Mouse (Mus musculus) gastrocnemius, postnatal 4 days (tissue): ENCODE results near the gene Brf1. TPM values are rescaled to one million over a fixed set of nuclear protein-coding genes. Genes with fewer than 3 reads are reported as not detected.

Experiments used
- DNase-seq, 2 experiments: peaks; one replicate each; pipeline ENCODE4 v3.0.0; 2021 to 2022; ENCODE audit warnings: low spot score in 2 of 2, mixed read lengths in 2 of 2
- long read RNA-seq, 2 experiments: library from polyadenylated mRNA; stranded (forward); transcript quantifications; one replicate each; pipeline ENCODE4 v2.0.0; 2021
- total RNA-seq, 2 experiments: library from RNA; stranded (reverse); gene quantifications; 2 replicates each; pipeline ENCODE4 v1.2.3; 2021

Gene Brf1
- 10 to 100 TPM; 44.2 to 52.2 TPM for total RNA-seq
- long read RNA-seq, experiment 1, partial matches to known transcripts = 5 of 21 reads
- long read RNA-seq, experiment 1, other reads (novel, unspliced or antisense) = 16 of 21 reads
- long read RNA-seq, experiment 2, partial matches to known transcripts = 8 of 42 reads
- long read RNA-seq, experiment 2, other reads (novel, unspliced or antisense) = 34 of 42 reads

DNA sequence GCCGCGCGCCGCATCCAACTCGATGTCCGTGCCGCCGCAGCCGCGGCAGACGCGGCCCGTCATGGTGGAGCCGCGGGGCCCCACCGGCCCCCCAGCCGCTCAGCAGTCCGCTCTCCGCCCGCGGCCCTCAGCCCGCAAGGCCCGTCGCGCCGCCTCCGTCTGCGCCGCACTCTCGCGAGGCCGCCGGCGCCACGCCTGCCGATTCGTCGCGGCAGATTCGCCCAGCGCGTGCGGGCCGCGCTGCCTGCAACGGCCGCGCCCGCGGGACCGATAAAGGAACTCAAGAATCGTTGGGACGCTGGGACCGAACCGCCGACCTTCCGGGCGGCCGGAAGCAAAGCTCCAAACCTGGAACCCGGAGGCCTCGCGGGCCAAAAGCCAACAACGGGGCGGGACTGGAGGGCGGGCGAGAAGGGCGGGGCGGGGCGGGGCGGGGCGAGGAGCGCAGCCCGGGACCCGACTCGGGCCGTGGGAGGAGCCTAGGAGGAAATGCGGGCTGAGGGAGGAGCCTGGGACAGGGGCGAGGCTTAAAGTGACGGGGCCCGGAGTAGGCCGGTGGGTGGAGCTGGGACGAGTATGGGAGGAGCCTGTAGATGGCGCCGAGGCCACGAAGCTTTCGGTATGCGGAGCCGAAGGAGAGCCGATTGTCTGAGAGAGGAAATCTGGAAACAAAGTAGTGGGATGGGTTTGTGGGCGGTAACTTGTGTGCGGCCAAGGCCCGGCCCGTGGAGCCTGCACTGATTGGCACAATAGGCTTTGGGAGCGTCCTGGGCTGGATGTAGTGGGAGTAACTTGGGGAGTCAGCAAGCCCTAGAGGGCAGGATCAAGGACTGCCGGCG, at the start of gene Brf1:
TSS of gene Brf1 (minus strand) at position 411 of the 839 bp plus-strand sequence.
- DNase-seq = peak; percentile 91 to 97

DNA sequence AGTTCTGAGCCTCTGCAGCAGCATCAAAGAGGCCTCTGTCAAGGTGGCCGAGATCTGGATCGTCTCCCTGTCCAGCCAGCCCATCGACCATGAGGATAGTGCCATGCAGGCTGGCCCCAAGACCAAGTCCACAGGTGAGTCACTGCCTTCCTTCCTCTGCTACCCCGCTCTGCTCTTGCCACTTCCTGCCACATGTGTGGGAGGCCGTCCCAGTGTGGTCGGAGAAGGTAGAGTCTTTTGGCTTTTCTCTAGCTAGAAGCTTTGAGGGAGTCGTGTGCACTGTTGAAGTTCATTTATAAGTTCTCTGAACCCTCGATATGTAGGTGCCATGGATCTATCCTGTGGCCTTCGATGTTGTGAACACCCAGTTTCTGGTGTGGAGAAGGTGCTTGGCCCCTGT, 49.3 kb upstream of the Brf1 start:
- no peak for DNase-seq

DNA sequence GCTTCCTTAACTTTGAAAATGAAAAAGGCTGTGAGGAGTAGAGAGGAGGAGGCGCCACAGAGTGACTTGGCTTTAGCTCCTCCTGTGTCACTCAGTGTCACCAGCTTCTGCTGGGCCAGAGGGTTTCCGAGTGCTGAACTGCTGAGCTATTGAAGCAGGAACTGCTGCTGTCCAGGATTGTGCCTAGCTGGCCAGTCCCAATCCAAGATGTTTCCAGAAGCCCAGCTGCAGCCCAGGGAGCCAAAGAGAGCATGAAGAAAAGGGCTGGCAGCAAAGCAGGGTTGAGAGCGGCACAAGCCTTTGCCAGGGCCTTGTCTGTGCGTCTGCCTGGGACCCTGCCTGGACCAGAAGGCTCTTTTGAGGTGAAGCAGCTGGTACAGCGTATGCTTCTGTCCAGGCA, 47.6 kb upstream of the Brf1 start:
- no peak for DNase-seq

DNA sequence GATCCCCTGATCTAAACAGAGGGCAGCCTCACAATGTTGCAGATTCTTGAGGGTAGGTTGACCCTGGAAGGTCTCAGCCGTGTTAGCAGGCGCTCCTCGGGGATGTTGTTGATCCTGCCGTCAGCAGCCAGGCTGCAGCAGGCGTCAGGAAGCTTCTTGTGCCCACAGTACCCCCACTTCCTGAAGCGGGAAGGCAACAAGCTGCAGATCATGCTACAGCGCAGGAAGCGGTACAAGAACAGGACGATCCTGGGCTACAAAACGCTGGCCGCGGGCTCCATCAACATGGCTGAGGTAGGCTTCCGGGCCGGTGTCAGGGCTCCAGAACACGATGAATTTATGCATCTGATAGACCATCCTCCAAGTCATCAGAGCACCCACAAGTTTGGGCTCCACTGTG, 46.4 kb upstream of the Brf1 start:
- DNase-seq = no peak

DNA sequence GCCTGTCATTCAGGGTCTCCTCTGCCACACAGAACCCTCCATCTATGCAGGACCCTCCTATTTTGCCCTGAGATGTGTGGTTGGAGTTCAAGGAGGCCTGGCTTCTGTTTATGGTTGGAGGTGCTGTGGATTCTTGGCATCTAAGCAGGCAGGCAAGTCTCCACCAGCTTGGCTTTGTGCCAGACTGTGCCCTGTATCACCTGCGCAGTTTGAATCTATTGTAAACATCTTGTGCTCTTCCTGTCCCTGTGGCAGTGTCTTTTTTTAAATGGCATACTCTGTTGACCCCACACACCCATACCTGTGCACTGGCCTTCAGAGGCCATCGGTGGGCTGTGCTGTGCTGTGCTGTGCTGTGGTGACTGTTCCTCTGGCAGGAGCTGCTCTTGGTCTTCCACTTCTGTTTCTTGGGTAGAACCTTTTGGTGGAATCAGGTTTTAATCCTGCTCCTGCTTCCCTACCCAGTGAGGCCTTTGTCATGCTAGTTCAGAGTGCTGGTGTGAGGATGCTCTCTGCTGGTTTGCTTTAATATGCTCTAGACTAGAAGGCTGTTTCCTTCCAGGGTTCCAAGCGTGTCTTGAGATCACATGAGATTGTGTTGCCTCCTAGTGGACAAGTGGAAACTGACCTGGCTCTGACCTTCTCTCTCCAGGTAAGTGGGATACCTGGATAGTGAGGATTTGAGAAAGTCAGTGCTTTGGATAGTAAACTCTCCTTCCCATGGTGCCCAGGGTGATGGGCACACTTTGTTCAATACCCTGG, 44.6 kb upstream of the Brf1 start:
- DNase-seq = no peak

DNA sequence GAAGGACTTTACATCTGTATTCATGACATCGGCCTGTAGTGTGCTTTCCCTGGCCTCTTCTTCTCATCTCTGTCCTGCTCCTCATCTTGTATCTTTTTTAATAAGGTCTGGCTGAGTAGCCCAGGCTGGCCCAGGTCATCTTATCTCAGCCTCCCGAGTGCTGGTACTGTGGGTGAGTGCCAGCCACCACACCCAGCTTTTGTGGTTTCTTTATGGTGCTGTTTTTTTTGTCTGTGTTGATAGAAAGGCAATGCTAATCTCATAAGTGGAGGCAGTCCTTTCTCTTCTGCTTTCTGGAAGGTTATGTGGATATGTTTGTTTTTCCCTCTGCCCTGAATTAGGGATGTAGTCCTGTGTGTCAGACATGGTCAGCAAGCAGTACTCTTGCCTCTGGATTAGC, 42.0 kb upstream of the Brf1 start:
- DNase-seq = no peak

DNA sequence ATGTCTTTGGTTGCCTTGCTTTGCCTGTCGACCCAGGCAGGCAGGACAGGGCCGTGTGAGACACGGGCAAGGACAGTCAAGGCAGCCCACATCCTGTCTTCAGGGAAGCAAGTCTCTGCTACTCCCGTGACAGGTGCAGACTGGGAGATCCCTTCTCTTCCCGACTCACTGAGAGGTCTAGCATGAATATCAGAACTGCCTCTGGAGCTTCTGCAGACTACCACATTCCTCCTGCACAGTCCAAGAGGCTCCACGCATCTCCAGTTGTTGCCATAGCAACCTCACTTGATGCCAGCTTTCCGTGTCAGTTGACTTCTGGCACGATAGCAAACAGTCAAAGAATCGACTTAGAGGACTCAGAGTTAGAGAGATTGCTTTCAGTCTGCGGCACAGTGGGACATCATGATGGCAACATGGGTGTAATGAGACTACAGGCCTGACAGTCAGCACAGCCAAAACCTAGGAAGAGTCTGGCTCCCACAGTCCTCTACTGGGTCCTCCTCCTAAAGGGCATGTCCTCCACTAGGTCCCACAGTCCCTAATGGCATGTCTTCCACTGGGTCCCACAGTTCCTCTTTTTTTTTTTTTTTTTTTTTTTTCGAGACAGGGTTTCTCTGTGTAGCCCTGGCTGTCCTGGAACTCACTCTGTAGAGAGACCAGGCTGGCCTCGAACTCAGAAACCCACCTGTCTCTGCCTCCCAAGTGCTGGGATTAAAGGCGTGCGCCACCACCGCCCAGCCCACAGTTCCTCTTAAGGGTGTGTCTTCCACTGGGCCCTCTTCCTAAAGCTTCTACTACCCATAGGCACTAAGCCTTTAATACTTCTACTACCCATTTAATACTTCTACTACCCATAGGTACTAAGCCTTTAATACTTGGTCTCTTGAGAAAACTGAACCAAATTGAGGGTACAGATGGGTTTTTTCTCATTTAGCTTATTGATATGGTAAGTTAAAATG, 41.3 kb upstream of the Brf1 start:
- DNase-seq = peak in 1 of 2 experiments; percentile 40

DNA sequence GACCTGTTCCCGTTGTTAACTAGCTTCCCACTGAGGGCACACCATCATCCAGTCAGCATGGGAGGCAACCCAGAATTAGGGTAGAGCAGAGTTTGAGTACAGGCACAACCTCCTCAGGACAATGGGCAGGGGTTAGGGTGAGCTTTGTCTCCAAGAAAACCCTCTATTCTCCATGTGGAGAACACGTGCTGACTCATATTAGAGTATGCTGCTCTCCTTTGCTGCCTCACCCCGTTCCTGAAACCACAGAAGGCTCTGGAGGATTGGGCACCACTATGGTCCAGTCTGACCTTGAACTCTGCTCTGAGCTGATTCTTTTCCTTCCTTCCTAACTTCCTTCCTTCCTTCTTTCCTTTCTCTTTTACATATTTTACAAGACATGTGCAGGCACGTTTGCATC, 37.9 kb upstream of the Brf1 start:
- DNase-seq = no peak

DNA sequence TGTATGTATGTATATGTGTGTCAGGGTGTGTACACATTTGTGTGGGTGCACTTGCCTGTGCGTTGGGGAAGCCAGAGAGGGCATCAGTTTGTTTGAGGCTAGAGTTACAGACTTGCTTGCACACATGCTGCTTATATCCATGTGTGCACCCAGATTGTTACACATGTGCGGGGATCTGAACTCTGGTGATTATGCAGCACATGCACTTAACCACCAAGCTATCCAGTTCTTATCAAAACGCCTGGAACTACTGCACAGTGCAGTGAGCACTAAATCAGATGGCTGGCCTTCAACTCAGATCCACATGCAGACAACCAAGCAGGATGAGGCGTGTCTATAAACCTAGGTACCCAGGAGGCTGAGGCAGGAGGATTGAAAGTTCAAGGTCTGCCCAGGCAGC, 36.5 kb upstream of the Brf1 start:
- DNase-seq = no peak

DNA sequence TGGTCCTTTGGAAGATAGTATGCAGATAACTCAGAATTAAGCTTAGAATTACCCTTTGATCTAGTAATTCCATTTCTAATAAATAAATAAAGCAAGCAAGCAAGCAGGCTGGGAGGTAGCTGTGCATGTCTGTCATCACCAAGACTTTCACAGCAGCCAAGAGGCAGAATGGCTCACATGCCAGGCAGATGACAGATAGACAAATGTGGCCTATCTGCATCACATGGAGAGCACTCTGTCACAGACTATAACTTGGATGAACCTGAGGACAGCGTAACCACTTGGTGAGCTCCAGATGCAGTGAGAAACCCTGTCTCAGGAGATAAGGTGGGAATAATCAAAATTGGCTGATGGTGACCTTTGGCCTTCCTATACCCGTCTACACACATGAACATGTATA, 34.6 kb upstream of the Brf1 start:
- no peak for DNase-seq

DNA sequence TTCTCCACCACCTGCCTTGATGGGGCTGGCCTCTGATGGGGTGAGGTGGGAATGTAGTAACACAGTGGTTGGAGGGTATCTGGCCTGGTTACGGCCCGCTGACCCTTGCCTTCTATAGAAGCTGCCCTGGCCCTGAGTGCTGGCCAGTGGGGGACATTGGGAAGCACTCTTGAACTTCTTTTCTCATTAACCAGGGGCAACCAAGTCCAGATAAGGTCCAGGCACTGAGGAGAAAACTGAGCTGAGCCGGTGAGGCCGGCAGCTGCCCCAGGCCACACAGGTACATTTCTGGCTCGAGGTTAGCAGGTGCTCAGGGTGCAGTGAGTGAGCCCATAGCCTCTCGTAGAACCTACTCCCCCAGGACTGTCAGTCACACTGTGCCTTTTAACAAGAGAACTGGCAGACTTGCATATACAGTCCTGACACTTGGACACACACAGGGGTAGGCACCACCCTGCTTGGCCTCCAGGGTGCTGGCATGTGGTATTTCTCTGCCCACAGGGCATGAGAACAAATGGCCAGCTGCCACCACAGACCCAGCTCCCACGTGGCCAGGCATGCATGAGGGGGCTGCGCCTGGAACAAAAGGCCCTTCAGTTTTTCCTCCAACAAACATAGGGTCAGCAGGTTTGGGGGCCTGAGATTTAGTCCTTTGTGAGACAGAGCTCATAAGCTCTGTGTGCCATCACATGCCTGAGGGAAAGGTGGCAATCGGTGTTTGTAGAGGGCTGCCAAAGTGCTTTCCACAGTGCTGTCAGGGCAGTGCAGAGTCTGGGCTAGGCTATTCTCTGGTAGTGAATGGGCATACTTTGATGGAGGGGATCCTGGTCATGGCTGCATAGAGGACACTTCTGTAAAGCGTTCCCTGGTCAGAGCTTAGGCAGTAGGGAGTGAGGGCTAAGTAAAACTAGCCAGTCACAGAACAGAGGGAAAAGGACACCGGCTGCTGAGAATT, 32.1 kb upstream of the Brf1 start:
- peak in 1 of 2 experiments; percentile 39 for DNase-seq

DNA sequence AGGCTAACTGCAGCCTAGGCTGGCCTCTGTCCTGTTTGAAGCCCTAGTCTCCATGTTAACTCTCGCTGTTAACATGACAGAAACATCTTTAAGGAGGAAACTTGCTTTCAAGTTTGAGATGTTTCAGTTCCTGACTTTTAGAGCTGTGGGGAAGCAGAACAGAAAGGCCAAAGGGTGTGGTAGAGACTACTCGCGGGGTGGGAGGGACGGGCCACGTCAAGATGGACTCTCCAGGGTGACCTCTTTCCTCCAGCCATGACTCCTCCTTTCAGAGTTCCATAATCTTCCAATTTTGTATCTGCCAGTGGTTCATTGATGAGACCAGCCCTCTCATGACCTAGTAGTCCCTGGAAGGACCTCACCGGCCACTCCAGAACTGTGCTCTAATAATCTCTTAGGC, 30.9 kb upstream of the Brf1 start:
- DNase-seq = no peak

DNA sequence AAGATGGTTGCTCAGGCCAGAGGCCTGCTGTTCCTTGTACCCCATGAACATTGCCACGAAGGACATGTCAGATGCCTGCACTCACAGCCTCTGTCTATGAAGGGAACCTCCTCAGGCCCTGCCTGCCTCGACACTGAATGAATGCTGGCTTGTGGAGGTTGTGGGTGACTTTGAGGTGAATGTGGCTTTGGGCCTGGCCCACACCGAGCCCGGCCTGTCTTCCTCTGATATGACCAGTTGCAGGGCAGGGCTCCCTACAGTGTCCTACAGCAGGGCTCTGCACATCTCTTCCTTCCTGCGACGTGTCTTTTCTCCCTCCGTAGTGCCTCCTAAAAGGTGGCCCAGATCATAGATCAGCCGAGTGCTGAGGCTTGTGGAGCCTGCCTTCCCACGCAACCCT, 30.5 kb upstream of the Brf1 start:
- no peak for DNase-seq

DNA sequence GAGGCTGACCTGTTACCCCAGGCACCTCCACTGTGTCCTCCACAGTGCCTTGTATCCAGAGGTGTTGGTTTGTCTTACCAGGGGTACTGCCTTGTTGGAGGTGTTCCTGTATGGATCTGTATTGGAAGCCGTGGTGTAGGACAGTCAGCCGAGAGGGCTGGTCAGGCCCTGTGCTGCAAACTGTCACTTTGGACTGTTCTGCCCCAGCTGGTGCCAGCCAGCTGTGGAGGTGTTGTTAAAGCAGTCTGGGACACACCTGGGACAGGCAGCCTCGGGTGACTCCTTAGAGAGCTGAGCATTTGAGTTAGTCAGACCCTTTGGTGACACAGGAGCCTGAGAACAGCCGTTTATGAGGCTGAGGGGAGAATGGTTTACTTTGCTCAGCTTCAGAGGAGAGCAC, 29.5 kb upstream of the Brf1 start:
- DNase-seq = no peak

DNA sequence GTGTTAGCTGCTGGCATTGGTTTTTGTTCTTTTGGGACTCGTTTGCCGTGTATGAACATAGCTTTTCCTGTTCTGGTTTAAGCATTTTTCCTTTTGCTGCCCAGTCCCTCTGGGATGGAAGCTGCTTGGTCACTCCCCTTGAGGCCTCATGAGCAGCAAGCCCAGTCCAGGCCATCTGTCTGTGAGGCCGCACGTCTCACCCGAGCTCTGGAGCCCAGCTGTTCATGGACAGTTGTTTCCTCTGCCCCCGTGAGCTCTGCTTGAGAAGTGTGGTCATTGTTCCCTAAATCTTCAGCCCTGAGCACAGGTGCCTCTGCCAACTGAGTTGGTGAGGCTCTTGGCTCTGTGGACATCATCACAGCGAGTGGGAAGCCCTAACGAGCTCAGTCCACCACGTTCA, 28.4 kb upstream of the Brf1 start:
- peak in 1 of 2 experiments; percentile 51 for DNase-seq

DNA sequence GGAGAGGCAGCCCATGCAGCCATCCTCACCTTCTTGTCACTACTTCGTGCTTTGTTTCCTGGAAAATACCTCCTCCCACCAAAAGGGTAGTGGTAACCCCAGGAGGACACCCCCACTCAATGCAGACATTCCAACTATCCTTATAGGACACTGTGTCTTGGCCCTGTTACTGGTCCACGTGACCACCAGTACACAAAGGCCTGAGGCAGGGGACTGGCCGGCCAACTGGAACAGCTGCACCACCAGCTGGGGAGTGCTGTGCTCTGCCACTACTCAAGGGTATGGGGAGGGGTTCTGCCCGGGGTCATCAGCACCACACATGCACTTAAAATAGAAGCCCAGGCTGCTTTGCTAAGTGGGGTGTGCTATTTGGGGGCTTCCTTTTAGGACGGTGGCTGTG, 27.6 kb upstream of the Brf1 start:
- DNase-seq = peak in 1 of 2 experiments; percentile 55

DNA sequence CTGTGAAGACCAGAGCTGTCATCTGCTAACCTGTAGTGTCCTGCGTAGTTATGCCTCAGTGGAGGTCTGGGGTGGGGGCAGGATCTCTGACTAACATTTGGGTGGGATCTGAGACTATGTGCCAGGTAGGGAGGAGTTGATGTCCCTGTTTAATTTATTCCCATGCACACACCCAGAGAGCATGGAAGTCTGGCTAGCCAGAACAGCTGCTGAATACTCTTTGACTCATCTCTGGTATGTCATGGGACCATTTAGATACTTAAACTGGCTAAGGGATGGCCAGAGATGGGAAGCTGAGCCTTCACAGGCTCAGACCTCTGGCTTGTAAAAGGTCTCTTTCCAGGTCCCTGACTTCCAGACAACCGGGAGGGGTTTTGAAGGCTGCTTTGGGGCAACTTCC, 27.0 kb upstream of the Brf1 start:
- DNase-seq = no peak

DNA sequence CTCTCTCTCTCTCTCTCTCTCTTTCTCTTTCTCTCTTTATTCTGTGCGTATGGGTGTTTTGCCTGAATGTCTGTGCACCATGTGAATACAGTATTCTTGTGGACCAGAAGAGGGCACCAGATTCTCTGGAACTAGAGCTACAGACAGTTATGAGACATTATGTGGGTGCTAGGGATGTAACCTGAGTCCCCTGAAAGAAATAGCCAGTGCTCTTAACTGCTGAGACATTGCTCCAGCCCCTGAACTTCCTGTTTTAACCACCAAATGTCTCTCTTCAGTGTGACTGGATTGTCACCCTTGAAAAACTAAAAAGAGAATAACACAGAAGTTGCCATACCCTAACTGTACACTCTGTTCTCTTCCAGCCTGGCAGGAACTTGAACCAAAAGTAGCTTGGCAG, 26.1 kb upstream of the Brf1 start:
- DNase-seq = no peak

DNA sequence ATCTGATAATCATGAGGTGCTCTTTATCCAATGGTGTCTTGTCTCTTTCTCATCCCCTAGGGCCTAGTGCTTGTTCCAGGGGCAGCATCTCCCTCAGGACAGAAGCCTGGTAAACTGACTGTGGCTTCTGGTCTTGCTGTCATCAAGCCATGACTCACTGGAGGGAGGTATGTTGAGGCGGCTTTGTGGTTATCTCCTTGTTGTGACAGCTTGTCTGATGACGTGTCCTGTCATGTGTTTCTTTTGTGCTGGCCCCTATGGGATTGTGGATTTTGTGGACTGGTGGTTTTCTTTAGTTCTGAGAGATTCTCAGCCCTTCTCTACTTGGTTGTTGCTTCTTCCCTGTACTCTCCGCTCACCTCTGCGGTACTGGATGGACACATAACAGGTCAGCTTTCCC, 22.6 kb upstream of the Brf1 start:
- DNase-seq = no peak

DNA sequence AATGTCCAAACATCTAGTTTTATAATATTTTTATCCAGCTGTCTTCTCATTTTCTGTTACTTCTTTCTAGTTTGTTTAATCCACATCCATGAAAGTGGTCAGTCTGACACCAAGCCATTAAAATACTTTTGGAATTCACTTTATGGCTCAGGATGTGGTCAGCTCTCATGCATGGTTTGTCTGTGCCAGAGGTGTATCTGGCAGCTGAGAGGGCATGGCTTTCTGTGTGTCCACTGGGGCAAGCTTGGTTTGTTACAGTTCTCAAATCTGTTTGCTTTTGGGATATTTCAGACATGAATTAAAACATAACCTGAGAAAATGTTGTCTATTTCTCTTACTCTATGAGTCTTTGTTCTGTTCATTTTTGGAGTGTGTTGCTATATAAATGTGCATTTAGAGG, 21.0 kb upstream of the Brf1 start:
- no peak for DNase-seq
